Mouse (Mus musculus) heart, embryonic 11.5 days (tissue): ENCODE results near the gene Xylt1. TPM values are rescaled to one million over a fixed set of nuclear protein-coding genes. Genes with fewer than 3 reads are reported as not detected.
A peak's percentile ranks its signal among the peaks of the same experiment; 100 is the strongest.

Experiments used
- ATAC-seq: fragments of 200-750 bp; cut with Nextera tagmentation; replicated peaks from 2 replicates; pipeline ENCODE4 v1.8.0; 2017; ENCODE audit warnings: moderate library complexity; ENCODE audit not compliant: insufficient number of reproducible peaks, low FRiP score, low TSS enrichment
- H3K27ac ChIP-seq: fragments of 300-500 bp; sonication (generic); 2 replicates; pipeline ENCODE4 v1.5.1; 2014; ENCODE audit warnings: mild to moderate bottlenecking, low read depth, low read length
- H3K27me3 ChIP-seq: fragments of 300-500 bp; sonication (generic); 2 replicates; pipeline ENCODE4 v1.6.1; 2014; ENCODE audit warnings: mild to moderate bottlenecking, low read length, mixed read lengths; ENCODE audit not compliant: control insufficient read depth, insufficient read depth
- H3K36me3 ChIP-seq: fragments of 300-500 bp; sonication (generic); 2 replicates; pipeline ENCODE4 v1.6.1; 2014; ENCODE audit warnings: mild to moderate bottlenecking, low read length, moderate library complexity, mixed read lengths; ENCODE audit not compliant: control insufficient read depth, insufficient read depth
- H3K4me1 ChIP-seq: fragments of 300-500 bp; sonication (generic); 2 replicates; pipeline ENCODE4 v1.6.1; 2014; ENCODE audit warnings: low read length; ENCODE audit not compliant: control insufficient read depth, insufficient read depth
- H3K4me2 ChIP-seq: fragments of 300-500 bp; sonication (generic); 2 replicates; pipeline ENCODE4 v1.6.1; 2014; ENCODE audit warnings: mild to moderate bottlenecking, moderate library complexity
- H3K4me3 ChIP-seq: fragments of 300-500 bp; sonication (generic); 2 replicates; pipeline ENCODE4 v1.5.1; 2014; ENCODE audit warnings: low read depth, low read length
- H3K9ac ChIP-seq: fragments of 300-500 bp; sonication (generic); 2 replicates; pipeline ENCODE4 v1.6.1; 2014; ENCODE audit warnings: mild to moderate bottlenecking, low read depth, low read length, moderate library complexity
- H3K9me3 ChIP-seq: fragments of 300-500 bp; sonication (generic); replicated peaks from 2 replicates; pipeline ENCODE4 v1.6.1; 2016; ENCODE audit warnings: low read length; ENCODE audit not compliant: control insufficient read depth
- WGBS: fragments of 180-500 bp; shearing (Covaris S2); extraction: QIAGEN DNeasy Blood & Tissue Kit; methylation state at CpG from one replicate; pipeline ENCODE4 v1.1.7; 2014; ENCODE audit not compliant: insufficient replicate concordance; 5-methylcytosine and 5-hydroxymethylcytosine counted together
- polyA plus RNA-seq: library from polyadenylated mRNA; unstranded; fragments of >200 nt; fragmentation: Nextera tagmentation; extraction: Ambion mirVana; gene quantifications from 2 replicates; pipeline ENCODE4 v1.2.1, GENCODE M21; 2014

Xylt1 gene
- 1.5 and 1.8 TPM in 2 replicates for polyA plus RNA-seq

- ATAC-seq: peak; percentile 79
- Histone ChIP-seq H3K27me3 (peaks cover 4% of the 10 kb centered on the region; the same call in 1 of the 2 replicates), H3K9me3 (no peaks in the 10 kb centered on the region), H3K27ac (peak within 1 kb of the TSS; percentile 59), H3K4me1 (peaks cover 13% of the 10 kb centered on the region), H3K4me3 (peak within 1 kb of the TSS; percentile 75), H3K36me3 (no peaks in the 10 kb centered on the region), H3K9ac (peak within 1 kb of the TSS; percentile 74), H3K4me2 (peak within 1 kb of the TSS; percentile 87)
- 1% methylated on average over 40 of the region's 69 CpGs for WGBS
Measured at GRCm38 (mm10) chr7:117380418-117381187, at the start of gene Xylt1. Gene Xylt1, plus strand, starts transcription at chr7:117380979.

- no peak for ATAC-seq
- Histone ChIP-seq H3K27me3 (no peaks in the 10 kb centered on the region), H3K9ac (no peak overlapping the region), H3K27ac (no peak overlapping the region), H3K36me3 (no peaks in the 10 kb centered on the region), H3K4me3 (no peak overlapping the region), H3K4me2 (no peak overlapping the region), H3K9me3 (no peaks in the 10 kb centered on the region), H3K4me1 (no peaks in the 10 kb centered on the region)
- 81% methylated on average over 5 of the region's 5 CpGs for WGBS
Measured at GRCm38 (mm10) chr7:117333936-117334335, 46.8 kb upstream of the Xylt1 start.

- WGBS: 78% methylated on average over 2 of the region's 2 CpGs
- no peaks in the 10 kb centered on the region for H3K36me3 ChIP-seq
- no peaks in the 10 kb centered on the region for H3K9me3 ChIP-seq
- H3K4me2 ChIP-seq: no peak overlapping the region
- no peaks in the 10 kb centered on the region for H3K27me3 ChIP-seq
- no peak overlapping the region for H3K27ac ChIP-seq
- no peak for ATAC-seq
- peaks cover 2% of the 10 kb centered on the region; the same call in 1 of the 2 replicates for H3K4me1 ChIP-seq
- H3K9ac ChIP-seq: no peak overlapping the region
- H3K4me3 ChIP-seq: no peak overlapping the region
Measured at GRCm38 (mm10) chr7:117356316-117356715, 24.5 kb upstream of the Xylt1 start.

GRCm38 (mm10) chr7:117357425-117358194 lies 23.2 kb upstream of the Xylt1 start:
- no peak overlapping the region for H3K27ac ChIP-seq
- H3K9ac ChIP-seq: no peak overlapping the region
- no peaks in the 10 kb centered on the region for H3K27me3 ChIP-seq
- no peaks in the 10 kb centered on the region for H3K9me3 ChIP-seq
- no peaks in the 10 kb centered on the region for H3K36me3 ChIP-seq
- H3K4me3 ChIP-seq: no peak overlapping the region
- H3K4me2 ChIP-seq: no peak overlapping the region
- ATAC-seq: no peak
- WGBS: 65% methylated on average over 6 of the region's 6 CpGs
- H3K4me1 ChIP-seq: peaks cover 2% of the 10 kb centered on the region; the same call in 1 of the 2 replicates

- Histone ChIP-seq H3K27ac (no peak overlapping the region), H3K4me2 (no peak overlapping the region), H3K9ac (no peak overlapping the region), H3K4me1 (no peaks in the 10 kb centered on the region), H3K4me3 (no peak overlapping the region), H3K27me3 (no peaks in the 10 kb centered on the region), H3K36me3 (no peaks in the 10 kb centered on the region), H3K9me3 (no peaks in the 10 kb centered on the region)
- ATAC-seq: no peak
- 81% methylated on average over 2 of the region's 2 CpGs for WGBS
Measured at GRCm38 (mm10) chr7:117361281-117361680, 19.5 kb upstream of the Xylt1 start.

- Histone ChIP-seq H3K27me3 (no peaks in the 10 kb centered on the region), H3K9ac (no peak overlapping the region), H3K27ac (no peak overlapping the region), H3K9me3 (no peaks in the 10 kb centered on the region), H3K36me3 (no peaks in the 10 kb centered on the region), H3K4me2 (no peak overlapping the region), H3K4me1 (no peaks in the 10 kb centered on the region), H3K4me3 (no peak overlapping the region)
- ATAC-seq: no peak
- 79% methylated on average over 4 of the region's 4 CpGs for WGBS
Measured at GRCm38 (mm10) chr7:117362493-117362892, 18.3 kb upstream of the Xylt1 start.

- H3K9me3 ChIP-seq: no peaks in the 10 kb centered on the region
- no peaks in the 10 kb centered on the region for H3K36me3 ChIP-seq
- no peak overlapping the region for H3K27ac ChIP-seq
- no peak overlapping the region for H3K4me3 ChIP-seq
- H3K27me3 ChIP-seq: no peaks in the 10 kb centered on the region
- WGBS: 63% methylated on average over 6 of the region's 6 CpGs
- H3K9ac ChIP-seq: no peak overlapping the region
- H3K4me1 ChIP-seq: peaks cover 4% of the 10 kb centered on the region; the same call in 1 of the 2 replicates
- no peak for ATAC-seq
- H3K4me2 ChIP-seq: no peak overlapping the region
Measured at GRCm38 (mm10) chr7:117368647-117369289, 12.0 kb upstream of the Xylt1 start.

- Histone ChIP-seq H3K27ac (no peak overlapping the region), H3K27me3 (no peaks in the 10 kb centered on the region), H3K9me3 (no peaks in the 10 kb centered on the region), H3K9ac (no peak overlapping the region), H3K4me2 (no peak overlapping the region), H3K4me1 (peaks cover 4% of the 10 kb centered on the region; the same call in 1 of the 2 replicates), H3K4me3 (no peak overlapping the region), H3K36me3 (no peaks in the 10 kb centered on the region)
- 58% methylated on average over 5 of the region's 5 CpGs for WGBS
- ATAC-seq: no peak
Measured at GRCm38 (mm10) chr7:117369290-117369941, 11.4 kb upstream of the Xylt1 start.
